Mouse (Mus musculus): ENCODE data around the gene Tmc5.

DNA sequence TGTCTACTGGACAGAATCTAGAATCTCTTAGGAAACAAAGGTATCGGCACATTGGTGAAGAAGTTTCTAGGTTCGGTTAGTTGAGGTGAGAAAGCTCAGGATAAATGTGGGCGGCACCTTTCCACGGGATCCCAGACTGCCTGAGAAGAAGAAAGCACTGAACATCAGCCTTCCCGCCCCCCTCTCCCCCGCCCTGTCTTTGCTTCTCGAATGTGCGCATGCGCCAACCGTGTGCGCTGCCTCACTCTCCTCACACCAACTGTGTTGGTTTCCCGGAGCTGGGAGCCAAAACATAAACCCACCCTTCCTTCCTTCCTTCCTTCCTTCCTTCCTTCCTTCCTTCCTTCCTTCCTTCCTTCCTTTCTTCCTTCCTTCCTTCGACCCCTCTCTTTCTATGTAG lies 13.6 kb downstream of the Tmc5 start:
- no peak for TF ChIP-seq CTCF (conservative IDR thresholded peaks at IDR 0.05; ENCODE audit: insufficient read depth, insufficient read length, low read depth, low read length)
- TF ChIP-seq POLR2A (IDR thresholded peaks at IDR 0.05; ENCODE audit: low read depth, low read length) = no peak

Data from kidney, adult 2 months (tissue).